Mouse (Mus musculus) cerebellum, postnatal 14 days (tissue): Measurements from ENCODE around the gene Itga9.

ENCODE experiments used
- DNase-seq, 2 experiments: peaks; one replicate each; pipeline ENCODE4 v3.0.0; 2021; ENCODE audit warnings: mixed read lengths in 2 of 2

Itga9 gene

DNA sequence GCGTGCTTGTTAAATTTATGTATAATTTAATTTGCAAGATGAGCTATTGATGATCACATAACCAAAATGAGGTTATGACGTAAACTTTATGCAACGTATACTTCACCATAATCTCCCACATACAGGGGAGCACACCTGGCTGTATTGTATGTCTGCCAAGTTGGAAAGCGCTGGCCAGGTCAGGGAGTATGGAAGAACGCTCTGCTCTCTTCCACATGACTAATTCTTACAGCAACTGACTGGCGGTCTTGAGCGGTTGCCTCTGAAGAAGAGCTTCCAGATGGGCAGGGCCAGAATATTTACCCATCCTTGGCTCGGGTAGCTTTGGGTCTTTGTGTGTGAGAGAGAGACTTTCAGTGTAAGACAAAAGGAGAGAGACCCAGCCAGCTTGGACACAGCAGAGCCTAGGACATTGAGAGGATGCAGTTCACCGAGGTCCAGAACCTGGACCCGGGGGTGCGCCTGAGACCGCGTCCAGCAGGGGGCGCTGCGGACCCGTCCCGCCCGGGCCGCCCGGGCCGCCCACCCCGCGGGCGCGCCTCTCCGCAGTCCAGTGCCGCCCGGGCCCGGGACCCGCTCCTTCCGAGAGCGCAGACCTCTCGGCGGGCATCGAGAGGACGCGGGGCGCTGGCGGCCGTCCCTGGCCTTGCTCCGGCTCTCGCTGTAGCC lies at the start of gene Itga9:
TSS of gene Itga9 (plus strand) at position 543 of the 669 bp plus-strand sequence.
- peak; percentile 85 to 87 for DNase-seq

DNA sequence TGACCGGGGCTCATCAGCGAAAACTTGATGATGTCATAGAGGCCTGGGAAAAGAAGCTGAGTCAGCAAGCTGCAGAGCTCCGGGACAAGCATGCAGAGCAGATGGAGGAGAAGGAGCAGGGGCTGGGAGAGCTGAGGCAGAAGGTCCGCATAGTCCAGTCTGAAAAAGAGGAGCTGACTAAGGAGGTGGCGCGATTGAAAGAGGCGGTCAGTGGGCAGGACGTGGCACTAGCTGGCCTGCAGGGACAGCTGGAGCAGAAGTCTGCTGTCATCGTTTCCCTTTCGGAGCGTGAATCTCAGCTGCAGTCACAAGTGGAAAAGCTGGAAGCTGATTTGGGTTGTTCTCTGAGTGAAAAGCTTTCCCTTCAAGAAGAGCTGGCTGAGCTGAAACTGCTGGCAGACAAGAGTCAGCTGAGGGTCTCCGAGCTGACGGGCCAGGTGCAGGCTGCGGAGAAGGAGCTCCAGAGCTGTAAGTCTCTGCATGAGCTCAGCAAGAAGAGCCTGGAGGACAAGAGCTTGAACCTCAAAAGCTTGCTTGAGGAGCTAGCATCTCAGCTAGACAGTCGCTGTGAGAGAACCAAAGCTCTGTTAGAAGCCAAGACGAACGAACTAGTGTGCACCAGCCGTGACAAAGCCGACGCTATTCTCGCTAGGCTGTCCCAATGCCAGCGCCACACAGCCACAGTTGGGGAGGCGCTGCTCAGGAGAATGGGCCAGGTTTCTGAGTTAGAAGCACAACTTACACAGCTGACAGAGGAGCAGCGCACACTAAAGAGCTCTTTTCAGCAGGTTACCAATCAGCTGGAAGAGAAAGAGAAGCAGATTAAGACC lies 49.3 kb upstream of the Itga9 start:
- DNase-seq: peak; percentile 25 to 35

DNA sequence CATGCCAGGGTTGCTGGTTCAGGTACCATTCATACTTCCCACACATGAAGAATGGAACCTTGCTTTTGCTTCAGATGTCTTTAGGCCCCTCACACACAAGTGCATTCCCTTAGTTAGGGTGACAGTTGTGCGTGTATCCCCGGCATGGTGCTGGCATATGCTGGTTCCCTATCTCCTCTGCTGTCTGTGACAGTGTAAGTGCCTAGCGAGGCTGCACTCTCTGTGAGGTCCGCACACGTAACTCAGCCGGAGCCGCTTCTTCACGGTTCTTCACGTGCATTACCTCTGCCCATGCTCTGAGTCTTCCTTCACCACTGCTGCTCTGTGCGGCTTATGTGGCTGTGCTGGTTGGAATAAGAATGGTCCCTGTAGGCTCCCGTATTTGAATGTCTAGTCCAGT lies 43.1 kb upstream of the Itga9 start:
- no peak for DNase-seq

GRCm38 (mm10) chr9:118563866-118564265 lies 42.6 kb upstream of the Itga9 start:
- DNase-seq: no peak

DNA sequence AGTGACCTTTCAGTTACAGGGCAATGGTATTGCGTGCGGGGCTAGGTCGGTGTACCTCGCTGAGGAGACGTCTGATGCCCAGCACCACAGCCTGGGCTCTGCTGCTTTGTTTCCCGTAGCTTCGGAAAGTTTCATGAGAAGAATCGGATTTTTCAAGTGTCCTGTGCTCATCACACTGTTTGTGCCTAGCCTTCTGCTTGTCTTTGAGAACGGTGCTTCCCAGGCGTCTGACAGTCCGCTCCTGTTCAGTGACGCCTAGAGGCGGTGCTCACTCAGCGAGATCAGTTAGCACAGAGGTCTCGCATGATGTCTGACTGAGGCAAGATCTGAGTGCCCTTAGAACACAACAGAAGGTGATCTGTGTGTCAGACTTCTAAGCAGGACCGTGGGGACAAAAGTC lies 41.8 kb upstream of the Itga9 start:
- no peak for DNase-seq

GRCm38 (mm10) chr9:118569328-118569727 lies 37.2 kb upstream of the Itga9 start:
- no peak for DNase-seq

- peak in 1 of 2 experiments; percentile 47 for DNase-seq
Observed at GRCm38 (mm10) chr9:118570865-118571264, 35.6 kb upstream of the Itga9 start.

DNA sequence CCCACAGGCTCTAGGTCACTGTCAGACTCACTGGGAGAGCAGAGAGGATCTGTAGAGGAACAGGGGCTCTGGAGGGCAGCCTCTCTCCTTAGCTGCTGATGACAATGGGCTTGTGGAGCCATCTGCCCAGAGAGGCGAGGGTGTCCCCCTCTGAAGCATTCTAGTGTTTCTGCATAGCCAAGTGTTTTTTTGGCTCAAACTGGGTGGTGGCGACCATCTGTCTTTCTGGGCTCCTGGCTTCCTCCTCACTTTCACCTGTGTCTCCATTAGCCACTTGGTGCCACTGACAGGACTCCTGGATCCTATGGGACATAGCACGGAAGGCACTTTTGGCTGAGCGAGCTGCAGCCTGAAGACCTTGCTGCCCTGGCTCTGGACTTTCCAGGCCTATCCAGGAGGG lies 34.8 kb upstream of the Itga9 start:
- DNase-seq: peak in 1 of 2 experiments; percentile 33

- peak in 1 of 2 experiments; percentile 36 for DNase-seq
Observed at GRCm38 (mm10) chr9:118574911-118575310, 31.6 kb upstream of the Itga9 start.

- DNase-seq: no peak
Observed at GRCm38 (mm10) chr9:118580371-118580770, 26.1 kb upstream of the Itga9 start.

DNA sequence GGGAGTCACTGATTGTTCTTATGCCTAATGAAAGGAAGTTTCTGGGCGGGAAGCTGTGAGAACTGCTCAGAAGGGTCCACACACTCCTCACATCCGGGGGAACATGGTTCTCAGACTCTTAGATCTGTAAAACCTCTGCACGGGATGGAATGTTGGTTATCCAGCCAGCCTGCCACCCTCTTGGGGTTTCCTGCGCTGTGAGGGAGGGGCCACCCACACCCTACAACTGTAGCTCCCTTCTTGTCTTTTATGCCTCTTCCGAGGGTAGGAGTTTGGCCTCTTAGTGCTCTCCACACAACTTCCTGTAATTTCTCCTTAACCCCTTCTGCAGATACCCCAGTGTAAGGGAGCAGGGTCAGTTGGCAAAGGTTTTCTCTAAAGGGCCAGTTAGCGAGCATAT lies 23.7 kb upstream of the Itga9 start:
- no peak for DNase-seq

DNA sequence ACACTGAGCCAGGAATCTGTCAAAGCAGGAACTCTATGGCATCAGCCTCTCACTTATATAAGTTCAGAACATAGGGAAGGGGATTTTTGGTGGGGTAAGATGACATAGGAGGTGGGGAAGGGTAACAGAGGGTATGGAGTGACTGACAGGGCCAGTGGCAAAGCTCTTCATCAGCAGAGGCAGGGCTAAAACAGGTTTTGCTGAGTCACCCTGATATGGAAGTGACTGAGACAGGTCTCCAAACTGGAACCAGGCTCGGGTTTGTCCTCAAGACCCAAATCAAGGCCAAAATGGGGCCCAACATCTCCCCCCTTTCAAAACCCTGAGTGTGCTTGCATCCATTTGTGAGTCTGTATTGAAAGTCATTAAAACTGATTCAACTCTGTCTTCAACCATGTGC lies 21.7 kb upstream of the Itga9 start:
- DNase-seq: no peak

GRCm38 (mm10) chr9:118585998-118586397 lies 20.5 kb upstream of the Itga9 start:
- DNase-seq: no peak

GRCm38 (mm10) chr9:118587115-118587514 lies 19.4 kb upstream of the Itga9 start:
- no peak for DNase-seq

GRCm38 (mm10) chr9:118589249-118589648 lies 17.2 kb upstream of the Itga9 start:
- peak; percentile 36 to 39 for DNase-seq

- DNase-seq: peak; percentile 33 to 46
Observed at GRCm38 (mm10) chr9:118590230-118590629, 16.3 kb upstream of the Itga9 start.

DNA sequence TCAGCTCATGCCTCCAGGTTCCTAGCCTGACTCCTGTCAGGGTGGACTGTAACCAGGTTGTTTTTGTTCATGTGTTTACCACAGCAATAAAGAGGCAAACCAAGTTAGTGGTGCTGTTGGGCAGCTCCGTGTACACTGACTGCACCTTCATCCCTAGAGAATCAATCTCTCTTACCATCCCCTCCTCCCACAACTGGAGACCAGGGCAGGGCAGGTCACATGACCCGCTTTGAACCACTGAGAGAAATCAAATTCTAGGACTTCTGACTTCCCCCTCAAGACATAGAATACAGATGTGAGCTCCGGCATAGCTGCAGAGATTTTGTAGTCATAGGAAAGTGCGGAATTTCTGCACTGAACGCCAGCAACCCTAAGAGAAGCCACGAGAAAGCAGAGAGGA lies 14.9 kb upstream of the Itga9 start:
- DNase-seq: no peak

DNA sequence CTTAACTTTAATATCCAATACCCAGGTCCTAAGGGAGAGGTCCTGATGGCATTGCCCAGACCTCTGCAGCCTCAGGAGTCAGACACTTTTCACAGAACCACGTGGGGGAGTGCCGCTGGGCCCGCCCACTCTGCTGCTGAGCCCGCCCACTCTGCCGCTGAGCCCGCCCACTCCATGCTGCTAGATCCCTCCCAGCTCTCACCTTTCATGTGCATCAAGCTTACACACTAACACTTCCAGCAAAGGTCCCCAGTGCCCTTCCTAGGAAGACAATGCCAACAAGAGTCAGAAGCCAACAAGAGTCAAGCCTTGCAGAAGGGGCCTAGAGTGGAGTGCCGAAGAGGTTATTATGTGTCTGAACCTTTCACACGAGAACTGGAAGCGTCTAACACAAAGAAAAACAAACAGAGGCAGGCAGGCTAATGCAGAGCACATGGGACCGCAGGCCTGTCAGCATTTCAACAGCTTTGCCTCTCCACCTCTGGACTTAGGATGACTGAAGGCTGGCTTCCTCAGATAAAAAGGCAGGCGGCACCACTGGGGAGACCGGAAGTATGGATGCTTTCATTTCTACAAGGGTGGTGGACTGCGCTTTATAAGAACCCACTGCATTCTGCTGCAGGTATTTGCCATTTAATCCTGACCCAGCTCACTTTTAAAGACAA lies 13.8 kb upstream of the Itga9 start:
- no peak for DNase-seq

- no peak for DNase-seq
Observed at GRCm38 (mm10) chr9:118593443-118593842, 13.0 kb upstream of the Itga9 start.

- DNase-seq: no peak
Observed at GRCm38 (mm10) chr9:118596767-118597166, 9.7 kb upstream of the Itga9 start.

- peak in 1 of 2 experiments; percentile 44 for DNase-seq
Observed at GRCm38 (mm10) chr9:118600393-118600792, 6.1 kb upstream of the Itga9 start.

DNA sequence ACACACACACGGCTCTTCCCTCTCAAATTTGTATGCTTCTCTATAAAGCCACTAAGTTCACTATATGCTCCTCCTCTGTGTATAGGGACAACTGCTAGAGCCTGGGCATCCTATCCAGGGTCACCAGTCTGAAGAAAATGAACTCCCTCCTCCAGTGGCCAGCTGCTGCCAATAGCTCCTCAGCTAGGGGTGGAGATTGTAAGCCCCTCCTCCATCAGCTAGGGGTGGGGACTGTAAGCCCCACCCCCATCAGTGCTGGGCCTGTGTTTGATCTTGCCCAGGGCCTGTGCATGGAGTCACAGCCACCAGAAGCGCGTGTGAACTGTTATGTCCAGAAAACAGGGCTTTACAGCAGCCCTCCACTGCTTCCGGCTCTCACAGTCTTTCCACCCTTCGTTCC lies 3.9 kb upstream of the Itga9 start:
- no peak for DNase-seq

- peak; percentile 24 to 25 for DNase-seq
Observed at GRCm38 (mm10) chr9:118606817-118607371, 404 bp downstream of the Itga9 start.
